Mouse (Mus musculus): Measurements from ENCODE around the gene Sacs. TPM values are rescaled to one million over a fixed set of nuclear protein-coding genes. Genes with fewer than 3 reads are reported as not detected.

Sacs gene
- polyA plus RNA-seq, 1 experiment from 2014 or later: 1.1 TPM

DNA sequence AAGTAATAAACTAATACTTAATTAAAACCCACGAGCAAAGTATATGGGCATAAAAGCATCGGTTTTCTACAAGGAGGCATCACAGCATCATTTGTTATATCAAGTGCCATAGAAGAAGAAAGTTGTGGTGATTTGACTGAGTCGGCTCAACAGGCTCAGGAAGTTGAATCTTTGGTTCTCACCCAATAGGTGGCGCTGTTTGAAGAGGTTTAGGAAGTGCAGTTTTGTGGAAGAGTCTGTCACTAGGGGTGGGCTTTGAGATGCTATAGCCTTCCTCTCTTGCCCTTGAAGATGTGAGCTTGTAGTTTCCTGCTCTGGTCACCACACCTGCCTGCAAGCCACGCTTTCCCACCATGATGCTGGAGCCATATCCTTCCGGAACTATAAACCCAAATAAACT lies 104.4 kb downstream of the Sacs start:
- H3K4me3 ChIP-seq (replicated peaks): no peak overlapping the region
- H3K27ac ChIP-seq (replicated peaks): no peak overlapping the region
- H3K9ac ChIP-seq: no peak overlapping the region
- H3K36me3 ChIP-seq (replicated peaks): no peaks in the 10 kb centered on the region
- ATAC-seq (ENCODE audit: insufficient read depth): no peak
- H3K4me1 ChIP-seq (replicated peaks): no peaks in the 10 kb centered on the region
- 24% methylated on average over 6 of the region's 6 CpGs for WGBS (ENCODE audit: insufficient replicate concordance)
- no peaks in the 10 kb centered on the region for H3K27me3 ChIP-seq
- H3K9me3 ChIP-seq (replicated peaks): no peaks in the 10 kb centered on the region
- H3K4me2 ChIP-seq: no peak overlapping the region

DNA sequence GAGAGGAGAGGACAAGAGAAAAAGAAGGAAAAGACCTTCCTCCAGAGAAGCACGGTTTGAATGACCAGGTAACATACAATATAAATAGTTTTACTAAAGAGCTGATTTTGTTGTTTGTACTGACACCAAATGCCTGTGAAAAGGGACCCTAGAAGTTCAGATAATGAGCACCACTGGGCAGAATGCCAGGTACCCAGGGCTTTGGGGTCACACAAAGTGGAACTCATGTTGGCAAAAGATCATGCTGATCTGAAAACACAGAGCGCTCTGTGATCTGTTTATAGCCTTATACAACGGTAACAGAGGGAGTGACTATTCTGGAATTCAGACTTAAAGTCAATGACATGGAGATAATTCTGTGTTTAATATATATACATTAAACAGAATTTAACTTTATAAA lies 108.2 kb downstream of the Sacs start:
- no peak overlapping the region for H3K4me3 ChIP-seq (replicated peaks)
- no peaks in the 10 kb centered on the region for H3K36me3 ChIP-seq (replicated peaks)
- H3K27me3 ChIP-seq: no peaks in the 10 kb centered on the region
- H3K9ac ChIP-seq: no peak overlapping the region
- H3K9me3 ChIP-seq (replicated peaks): no peaks in the 10 kb centered on the region
- H3K4me2 ChIP-seq: no peak overlapping the region
- no peaks in the 10 kb centered on the region for H3K4me1 ChIP-seq (replicated peaks)
- ATAC-seq (ENCODE audit: insufficient read depth): no peak
- WGBS (ENCODE audit: insufficient replicate concordance): 67% methylated on average over 3 of the region's 3 CpGs
- no peak overlapping the region for H3K27ac ChIP-seq (replicated peaks)

DNA sequence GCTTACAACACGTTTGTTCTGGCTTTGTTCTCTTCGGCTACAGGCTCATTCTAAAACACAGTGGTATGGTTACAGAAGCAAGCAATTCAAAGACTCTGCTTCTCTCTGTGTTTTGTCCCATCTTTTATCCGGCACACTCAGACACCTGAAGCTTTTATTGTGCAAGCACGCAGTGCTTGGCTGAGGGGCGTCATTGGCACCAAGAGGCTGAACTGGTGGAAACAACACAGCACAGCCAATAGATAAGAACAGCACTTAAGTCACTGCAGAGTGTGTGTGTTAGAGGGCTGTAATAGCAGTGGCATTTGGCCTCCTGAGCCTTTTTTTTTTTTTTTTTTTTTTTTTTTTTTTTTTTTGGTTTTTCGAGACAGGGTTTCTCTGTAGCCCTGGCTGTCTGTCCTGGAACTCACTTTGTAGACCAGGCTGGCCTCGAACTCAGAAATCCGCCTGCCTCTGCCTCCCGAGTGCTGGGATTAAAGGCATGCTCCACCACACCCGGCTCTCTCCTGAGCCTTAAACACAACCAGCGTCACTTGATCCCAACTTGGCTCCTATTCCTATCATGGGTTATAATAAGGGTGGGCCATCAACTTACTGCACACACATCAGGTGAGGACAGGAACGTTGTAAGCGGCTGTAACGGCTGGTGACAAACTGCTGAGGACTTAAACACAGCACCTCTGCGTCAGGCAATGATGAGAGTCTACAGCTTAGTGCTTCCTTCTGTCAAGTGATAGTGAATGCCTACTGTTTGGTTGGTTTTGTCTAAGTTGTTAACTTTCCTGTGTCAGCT lies 114.5 kb downstream of the Sacs start:
- no peak overlapping the region for H3K4me2 ChIP-seq
- H3K9me3 ChIP-seq (replicated peaks): no peaks in the 10 kb centered on the region
- WGBS (ENCODE audit: insufficient replicate concordance): 69% methylated on average over 14 of the region's 15 CpGs
- H3K4me1 ChIP-seq (replicated peaks): no peaks in the 10 kb centered on the region
- no peak for ATAC-seq (ENCODE audit: insufficient read depth)
- no peak overlapping the region for H3K27ac ChIP-seq (replicated peaks)
- no peaks in the 10 kb centered on the region; the same call in 1 of the 2 replicates for H3K27me3 ChIP-seq
- H3K9ac ChIP-seq: no peak overlapping the region
- H3K4me3 ChIP-seq (replicated peaks): no peak overlapping the region
- H3K36me3 ChIP-seq (replicated peaks): no peaks in the 10 kb centered on the region

DNA sequence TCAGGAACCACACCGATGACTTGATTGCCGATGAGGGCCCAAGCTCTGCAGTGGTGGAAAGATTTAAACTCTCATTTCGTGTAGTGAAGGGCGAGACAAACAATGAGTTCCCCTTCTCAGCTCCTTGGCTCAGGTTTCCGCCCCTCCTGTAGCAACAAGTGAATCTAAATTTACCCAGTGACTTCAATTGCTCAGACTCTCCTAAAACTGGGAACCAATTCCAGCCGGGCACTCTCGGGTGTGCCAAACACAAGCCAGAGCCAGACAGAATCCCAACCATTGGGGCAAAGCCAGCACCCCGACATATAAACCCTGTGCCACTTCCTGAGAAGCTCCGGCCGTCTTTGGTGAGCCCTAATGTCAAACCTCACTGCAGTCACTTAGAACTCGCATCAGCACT lies 120.1 kb downstream of the Sacs start, which contains the start of gene Sgcg:
TSS of gene Sgcg (minus strand) at position 139 of the 400 bp plus-strand sequence.
- 52% methylated on average over 11 of the region's 11 CpGs for WGBS (ENCODE audit: insufficient replicate concordance)
- Histone ChIP-seq H3K36me3 (replicated peaks) (no peaks in the 10 kb centered on the region), H3K9ac (no peak within 1 kb of the TSS), H3K9me3 (replicated peaks) (no peaks in the 10 kb centered on the region), H3K4me3 (replicated peaks) (no peak within 1 kb of the TSS), H3K4me2 (no peak within 1 kb of the TSS), H3K27ac (replicated peaks) (no peak within 1 kb of the TSS), H3K4me1 (replicated peaks) (no peaks in the 10 kb centered on the region), H3K27me3 (no peaks in the 10 kb centered on the region; the same call in 1 of the 2 replicates)
- no peak for ATAC-seq (ENCODE audit: insufficient read depth)

DNA sequence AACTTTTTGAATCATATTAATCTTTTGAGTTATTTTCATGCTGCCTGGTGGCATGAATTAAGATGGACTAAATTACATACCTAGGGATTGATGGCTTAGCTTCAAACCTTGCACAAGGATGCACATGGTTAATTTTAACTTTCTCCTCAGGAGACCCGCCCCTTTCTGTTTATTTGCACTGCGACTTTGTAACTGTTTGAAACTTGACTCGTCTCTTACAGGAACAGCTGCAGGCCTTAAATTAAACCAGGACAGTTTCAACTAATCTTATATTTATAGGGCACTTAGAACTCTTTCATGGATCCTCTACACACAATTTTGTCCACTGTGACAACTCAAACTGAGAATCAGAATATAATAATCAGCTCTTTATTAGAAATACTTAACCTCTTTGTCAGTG lies 120.8 kb downstream of the Sacs start:
- ATAC-seq (ENCODE audit: insufficient read depth): no peak
- Histone ChIP-seq H3K4me2 (no peak overlapping the region), H3K9me3 (replicated peaks) (no peaks in the 10 kb centered on the region), H3K4me3 (replicated peaks) (no peak overlapping the region), H3K27me3 (no peaks in the 10 kb centered on the region; the same call in 1 of the 2 replicates), H3K27ac (replicated peaks) (no peak overlapping the region), H3K36me3 (replicated peaks) (no peaks in the 10 kb centered on the region), H3K4me1 (replicated peaks) (no peaks in the 10 kb centered on the region), H3K9ac (no peak overlapping the region)
- WGBS (ENCODE audit: insufficient replicate concordance): 48% methylated on average over 3 of the region's 3 CpGs

DNA sequence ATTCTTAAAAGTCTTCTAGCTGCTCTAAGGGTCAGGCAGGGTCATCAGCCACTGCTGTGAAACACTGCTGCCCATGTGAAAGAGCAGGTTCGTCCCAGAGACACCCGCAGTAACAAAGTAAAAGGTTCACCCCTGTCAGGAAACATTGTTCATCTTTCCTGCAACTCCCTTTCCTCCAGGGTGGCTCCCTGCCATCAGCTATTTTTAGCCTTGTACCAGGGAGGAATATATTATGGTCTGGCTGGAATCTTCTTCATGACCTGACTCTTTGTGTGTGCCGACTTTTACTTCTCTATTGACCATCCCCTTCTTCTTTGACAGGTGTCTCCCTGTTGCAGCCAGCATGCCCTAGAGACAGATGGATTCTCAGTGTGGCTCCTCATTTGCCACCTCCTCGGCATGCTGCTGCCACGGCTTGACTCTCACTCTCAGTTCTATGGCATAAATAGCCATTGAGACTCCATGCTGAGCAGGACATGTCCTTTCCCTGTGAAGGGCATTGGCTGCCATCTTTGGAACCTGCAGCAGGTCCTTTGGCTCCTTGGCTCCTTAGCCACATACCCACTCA lies 129.7 kb downstream of the Sacs start:
- no peaks in the 10 kb centered on the region for H3K4me1 ChIP-seq (replicated peaks)
- H3K4me3 ChIP-seq (replicated peaks): no peak overlapping the region
- no peak for ATAC-seq (ENCODE audit: insufficient read depth)
- no peak overlapping the region for H3K27ac ChIP-seq (replicated peaks)
- H3K36me3 ChIP-seq (replicated peaks): no peaks in the 10 kb centered on the region
- no peak overlapping the region for H3K9ac ChIP-seq
- WGBS (ENCODE audit: insufficient replicate concordance): 62% methylated on average over 5 of the region's 5 CpGs
- H3K9me3 ChIP-seq (replicated peaks): no peaks in the 10 kb centered on the region
- H3K4me2 ChIP-seq: no peak overlapping the region
- peaks cover 29% of the 10 kb centered on the region for H3K27me3 ChIP-seq

DNA sequence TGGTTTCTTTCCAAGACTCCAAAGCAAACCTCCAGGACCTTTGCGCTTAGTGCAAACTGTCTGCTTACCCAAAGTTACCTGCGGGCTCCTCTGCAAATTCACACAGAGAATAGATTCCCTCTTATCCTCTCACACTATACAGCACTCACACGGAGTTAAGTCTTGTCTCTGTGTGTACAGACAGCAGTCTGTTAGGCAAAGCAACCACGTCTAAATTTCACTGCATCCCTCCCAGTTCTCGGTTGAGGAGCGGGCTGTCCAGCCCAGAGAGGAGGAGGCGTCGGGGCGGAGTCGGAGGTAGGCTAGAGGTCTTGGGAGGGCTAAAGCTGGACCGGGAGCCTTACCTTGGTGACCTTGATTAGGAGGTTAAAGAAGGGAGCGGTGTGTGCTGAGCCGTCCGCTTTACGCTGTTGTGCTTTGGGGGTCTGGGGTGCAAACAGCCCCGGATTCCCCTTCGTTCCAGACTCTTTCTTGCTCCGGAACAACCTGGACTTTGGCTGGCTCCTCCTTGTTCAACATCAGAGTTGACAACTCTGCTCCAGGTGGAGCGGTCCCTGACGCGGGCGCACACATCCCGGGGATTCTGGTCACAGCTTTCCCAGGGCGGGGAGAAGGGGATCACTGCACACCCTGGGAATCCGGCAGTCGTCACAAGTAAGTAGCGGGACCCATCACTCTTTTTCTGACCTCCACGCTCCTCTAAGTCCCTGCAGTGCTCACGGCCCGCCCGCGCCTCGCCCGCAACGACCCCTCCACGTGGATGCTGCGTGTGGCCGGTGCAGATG lies 136.3 kb downstream of the Sacs start:
- H3K4me3 ChIP-seq (replicated peaks): no peak overlapping the region
- no peaks in the 10 kb centered on the region for H3K9me3 ChIP-seq (replicated peaks)
- H3K4me2 ChIP-seq: peak overlapping the region; percentile 33
- H3K27ac ChIP-seq (replicated peaks): no peak overlapping the region
- WGBS (ENCODE audit: insufficient replicate concordance): 8% methylated on average over 38 of the region's 38 CpGs
- H3K9ac ChIP-seq: no peak overlapping the region
- H3K36me3 ChIP-seq (replicated peaks): no peaks in the 10 kb centered on the region
- H3K4me1 ChIP-seq (replicated peaks): no peaks in the 10 kb centered on the region; the same call in none of the 2 replicates
- peaks cover 66% of the 10 kb centered on the region for H3K27me3 ChIP-seq
- no peak for ATAC-seq (ENCODE audit: insufficient read depth)

DNA sequence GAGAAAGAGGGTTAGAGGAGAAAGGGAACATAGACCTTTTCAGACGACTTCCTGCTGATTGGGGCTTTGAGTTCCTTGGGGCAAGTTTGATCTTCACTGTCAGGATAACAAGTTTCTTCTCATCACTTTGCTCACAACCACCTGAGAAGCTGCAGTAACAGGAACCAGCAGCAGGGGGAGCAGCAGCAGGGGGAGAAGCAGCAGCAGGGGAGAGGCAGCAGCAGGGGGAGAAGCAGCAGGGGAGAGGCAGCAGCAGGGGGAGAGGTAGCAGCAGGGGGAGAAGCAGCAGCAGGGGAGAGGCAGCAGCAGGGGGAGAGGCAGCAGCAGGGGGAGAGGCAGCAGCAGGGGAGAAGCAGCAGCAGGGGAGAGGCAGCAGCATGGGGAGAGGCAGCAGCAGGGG lies 139.0 kb downstream of the Sacs start:
- Histone ChIP-seq H3K27me3 (peaks cover 44% of the 10 kb centered on the region), H3K4me2 (no peak overlapping the region), H3K4me1 (replicated peaks) (no peaks in the 10 kb centered on the region; the same call in none of the 2 replicates), H3K36me3 (replicated peaks) (no peaks in the 10 kb centered on the region), H3K4me3 (replicated peaks) (no peak overlapping the region), H3K9me3 (replicated peaks) (no peaks in the 10 kb centered on the region), H3K9ac (no peak overlapping the region), H3K27ac (replicated peaks) (no peak overlapping the region)
- 16% methylated on average over 1 of the region's 1 CpGs for WGBS (ENCODE audit: insufficient replicate concordance)
- no peak for ATAC-seq (ENCODE audit: insufficient read depth)

DNA sequence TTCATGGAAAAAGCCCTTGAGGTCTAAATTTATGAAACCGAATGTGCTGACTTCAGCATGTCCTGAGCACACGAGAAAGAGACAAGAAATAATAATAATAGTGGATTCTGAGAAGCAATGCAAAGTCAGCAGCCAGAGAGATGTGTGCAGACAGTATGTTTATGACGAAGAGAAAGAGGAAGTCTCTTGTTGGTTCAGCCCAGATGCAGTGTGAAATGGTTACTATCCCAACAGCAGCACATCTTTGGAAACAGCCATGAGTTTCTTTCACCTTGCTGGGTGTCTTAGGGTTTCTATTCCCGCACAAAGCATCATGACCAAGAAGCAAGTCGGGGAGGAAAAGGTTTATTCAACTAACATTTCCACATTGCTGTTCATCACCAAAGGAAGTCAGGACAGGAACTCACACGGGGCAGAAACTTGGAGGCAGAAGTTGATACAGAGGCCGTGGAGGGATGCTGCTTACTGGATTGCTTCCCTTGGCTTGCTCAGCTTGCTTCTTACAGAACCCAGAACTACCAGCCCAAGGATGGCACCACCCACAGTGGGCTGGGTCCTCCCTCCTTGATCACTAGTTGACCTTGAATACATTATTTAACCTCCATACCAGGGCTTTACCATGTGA lies 140.5 kb downstream of the Sacs start:
- 47% methylated on average over 7 of the region's 7 CpGs for WGBS (ENCODE audit: insufficient replicate concordance)

DNA sequence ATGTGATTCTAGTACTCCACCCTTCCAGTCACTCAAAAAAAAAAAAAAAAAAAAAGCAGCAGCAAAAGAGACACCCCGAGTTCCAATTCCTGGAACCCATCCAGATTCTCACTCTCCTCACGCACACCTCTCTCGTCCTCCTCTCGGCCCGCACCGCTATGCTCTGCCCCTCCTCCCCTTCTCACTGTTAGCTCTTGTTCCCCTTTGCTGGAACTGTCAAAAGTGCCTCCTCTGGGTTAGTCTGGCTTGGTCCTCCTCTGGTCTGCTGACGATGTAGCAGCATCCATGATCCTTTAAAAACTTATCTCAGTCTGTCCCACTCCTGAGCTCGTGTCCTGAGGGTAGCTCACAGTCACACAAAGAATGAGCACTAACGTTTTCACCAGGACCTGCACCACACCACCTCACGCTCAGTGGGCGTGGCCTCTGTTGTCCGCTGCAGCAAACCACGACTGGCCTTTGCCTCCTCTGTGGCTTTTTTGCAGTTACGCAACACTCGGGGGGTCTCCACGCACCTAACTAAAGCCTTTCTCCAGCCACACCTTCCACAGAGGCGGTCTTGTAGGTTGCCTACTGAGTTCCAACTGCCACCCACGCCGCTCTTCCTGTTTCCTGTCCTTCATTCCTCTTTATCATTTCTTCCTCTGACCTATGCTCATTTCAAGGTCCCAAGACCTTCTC lies 150.5 kb downstream of the Sacs start:
- Histone ChIP-seq H3K9me3 (replicated peaks) (no peaks in the 10 kb centered on the region), H3K36me3 (replicated peaks) (no peaks in the 10 kb centered on the region), H3K27ac (replicated peaks) (no peak overlapping the region), H3K4me1 (replicated peaks) (no peaks in the 10 kb centered on the region), H3K4me2 (peak overlapping the region; percentile 52), H3K27me3 (no peaks in the 10 kb centered on the region), H3K9ac (no peak overlapping the region), H3K4me3 (replicated peaks) (peak overlapping the region; percentile 12)
- 13% methylated on average over 19 of the region's 19 CpGs for WGBS (ENCODE audit: insufficient replicate concordance)
- ATAC-seq (ENCODE audit: insufficient read depth): no peak

More for the DNA sequence above, 140.5 kb downstream of the Sacs start:
- no peak overlapping the region for H3K4me3 ChIP-seq (replicated peaks)
- no peaks in the 10 kb centered on the region; the same call in none of the 2 replicates for H3K4me1 ChIP-seq (replicated peaks)
- no peak overlapping the region for H3K4me2 ChIP-seq
- H3K27ac ChIP-seq (replicated peaks): no peak overlapping the region
- no peaks in the 10 kb centered on the region for H3K9me3 ChIP-seq (replicated peaks)
- ATAC-seq (ENCODE audit: insufficient read depth): no peak
- H3K36me3 ChIP-seq (replicated peaks): no peaks in the 10 kb centered on the region
- H3K9ac ChIP-seq: no peak overlapping the region
- peaks cover 31% of the 10 kb centered on the region for H3K27me3 ChIP-seq
